Mouse (Mus musculus) layer of hippocampus, adult 9-10 months (tissue): ENCODE data around the gene Pnp2.

Experiments
- DNase-seq: peaks from one replicate; pipeline ENCODE4 v3.0.0; 2022; ENCODE audit warnings: low spot score

The Pnp2 gene

DNA sequence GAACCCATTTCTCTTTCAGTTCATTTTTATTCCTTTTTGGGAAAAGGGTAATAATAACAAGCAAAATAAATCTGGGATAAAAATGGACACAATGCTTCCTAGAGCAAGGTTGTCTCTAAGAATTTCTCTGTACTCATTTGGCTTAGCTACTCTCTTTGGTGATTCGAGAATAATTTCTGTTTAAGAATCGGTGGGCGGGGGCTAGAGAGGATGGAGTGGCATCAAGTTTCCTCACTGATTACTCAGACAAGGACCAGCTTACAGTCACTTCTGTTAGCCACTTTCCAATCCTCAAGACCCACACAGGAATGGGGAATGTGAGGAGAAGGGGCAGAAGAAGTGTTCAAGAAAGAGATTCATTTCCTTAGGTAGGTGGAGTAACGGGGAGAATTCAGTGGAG, 53.0 kb downstream of the Pnp2 start:
- DNase-seq: no peak

DNA sequence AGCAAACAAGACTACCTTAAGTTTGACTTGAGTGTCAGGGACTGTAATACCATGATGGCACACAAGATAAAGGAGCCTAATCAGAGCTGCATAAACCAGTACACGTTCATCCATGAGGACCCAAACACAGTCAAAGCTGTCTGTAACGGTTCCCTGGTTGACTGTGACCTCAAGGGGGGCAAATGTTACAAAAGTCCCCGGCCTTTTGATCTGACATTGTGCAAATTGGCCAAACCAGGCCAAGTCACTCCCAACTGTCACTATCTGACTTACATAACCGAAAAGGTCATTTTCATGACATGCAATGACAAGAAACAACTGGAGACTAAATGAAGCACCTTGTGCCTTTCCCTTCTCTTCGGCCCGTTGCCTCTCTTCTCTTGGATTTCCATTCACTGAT, 53.8 kb downstream of the Pnp2 start:
- DNase-seq: no peak
